In the genomic region with DNA sequence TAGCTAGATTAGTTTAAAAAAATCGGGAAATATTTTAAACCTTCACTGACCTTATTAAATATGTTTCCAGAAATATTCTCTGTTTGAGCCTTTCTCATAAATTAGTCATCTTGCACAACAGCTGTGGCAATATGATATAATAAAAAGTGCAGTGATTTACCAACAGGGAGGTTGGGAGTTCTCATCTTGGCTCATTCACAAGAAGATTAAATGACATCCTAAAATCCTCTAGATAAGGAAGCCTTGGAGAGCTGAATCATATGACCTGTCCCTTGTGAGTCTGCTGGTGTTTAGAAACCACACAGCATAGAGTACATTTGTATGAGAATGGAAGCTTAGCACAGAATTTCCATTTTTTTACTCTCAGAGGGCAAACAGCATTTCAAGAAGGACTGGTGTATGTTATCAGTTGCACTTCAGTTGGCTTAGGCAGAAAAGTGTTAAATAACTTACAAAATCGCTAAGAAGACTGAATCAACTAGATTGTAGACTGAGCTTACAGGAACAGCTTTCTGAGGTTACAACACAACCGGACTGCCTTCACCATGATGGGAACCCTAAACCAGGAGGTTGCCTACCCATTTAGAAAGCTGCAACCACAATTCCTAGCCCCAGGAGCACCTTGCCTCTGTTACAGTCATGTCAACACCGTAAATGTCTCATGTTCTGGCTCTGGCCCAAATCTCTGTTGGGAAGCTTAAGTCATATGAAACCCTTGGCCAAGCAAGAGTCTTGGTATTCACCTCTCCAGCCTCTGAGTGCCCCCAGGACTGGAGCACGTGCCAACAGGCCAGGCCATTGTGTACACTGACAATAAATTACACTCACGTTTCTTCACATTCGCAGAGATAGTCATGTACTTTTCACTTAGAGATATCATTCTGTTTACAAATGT, we compare ENCODE assay signal across 15 mouse cellular contexts.
A peak's percentile ranks its signal among the peaks of the same experiment; 100 is the strongest.
DNase-seq lines count a peak whose midpoint lies in the region; ATAC-seq and TF ChIP-seq lines count a peak whose summit lies in the region.
"Had no signal": no experiment of that assay in that cellular context is flagged by ENCODE, and none has a peak within 500 bp of the region (broad histone marks: within the 10 kb centered on the region; RNA-seq: fewer than 3 reads in every experiment).

No protein-coding gene starts in this region.

- H3K36me3 ChIP-seq in MEL (ENCODE audit: control insufficient read depth in 1 of 2, insufficient read depth in 2 of 2, low read length in 2 of 2): peaks cover 0 to 24% of the 10 kb centered on the region in 2 experiments; a peak in 2 of 4 replicates
- no peaks in the 10 kb centered on the region for H3K36me3 ChIP-seq in lung, embryonic 14.5 days (ENCODE audit: insufficient read depth)

- ATAC-seq in lung, embryonic 14.5 days (ENCODE audit: insufficient read depth): no peak
- ATAC-seq: intestine, postnatal 0 days had no signal

- no peak overlapping the region for H3K4me3 ChIP-seq in gastrocnemius, adult 2 months
- H3K4me3 ChIP-seq in MEL (ENCODE audit: control insufficient read depth in 1 of 2, insufficient read depth in 1 of 2, low read depth in 2 of 2, low read length in 2 of 2): no peak overlapping the region
- H3K4me3 ChIP-seq in embryonic fibroblast, embryonic 13.5 days (ENCODE audit: insufficient read depth, low read length): no peak overlapping the region
- no peak overlapping the region for H3K4me3 ChIP-seq in lung, embryonic 14.5 days (ENCODE audit: low read depth, low read length)
- no peak overlapping the region for H3K4me3 ChIP-seq in left cerebral cortex, adult 2 months
- H3K4me3 ChIP-seq: megakaryocyte, embryonic 14.5 days; neural tube, embryonic 12.5 days had no signal

- no peak overlapping the region for H3K9ac ChIP-seq in MEL (ENCODE audit: control insufficient read depth, low read depth, low read length, poor library complexity, severe bottlenecking)
- H3K9ac ChIP-seq in lung, embryonic 14.5 days: no peak overlapping the region
- H3K9ac ChIP-seq: neural tube, embryonic 12.5 days had no signal

- no peaks in the 10 kb centered on the region for H3K9me3 ChIP-seq in MEL (replicated peaks; ENCODE audit: insufficient read depth, low read length)
- H3K9me3 ChIP-seq in lung, embryonic 14.5 days (ENCODE audit: low read depth, low read length): no peaks in the 10 kb centered on the region
- H3K9me3 ChIP-seq: megakaryocyte, embryonic 14.5 days; neural tube, embryonic 12.5 days had no signal

- DNase-seq in gastrocnemius, adult 2 months: no peak
- no peak for DNase-seq in gastrocnemius, postnatal 10 days
- peak; percentile 28 for DNase-seq in MEL (ENCODE audit: low read depth, low spot score)
- DNase-seq in lung, embryonic 14.5 days: peak; percentile 4
- DNase-seq in left cerebral cortex, adult 2 months (ENCODE audit: extremely low spot score in 1 of 2, low spot score in 2 of 2): no peak
- no peak for DNase-seq in embryo, embryonic 10.5 days (ENCODE audit: low spot score)
- DNase-seq in left cerebral cortex, postnatal 25 days (ENCODE audit: low spot score in 2 of 2): no peak
- DNase-seq: embryo, embryonic 11 days; left cerebral cortex, postnatal 4 days; right cerebral cortex, postnatal 25 days; thymus, adult 2 months had no signal

- peaks cover 0 to 27% of the 10 kb centered on the region in 2 experiments; a peak in 3 of 4 replicates for H3K4me1 ChIP-seq in MEL (ENCODE audit: control insufficient read depth in 1 of 2, insufficient read depth in 2 of 2, low read length in 2 of 2)
- peaks cover 21% of the 10 kb centered on the region for H3K4me1 ChIP-seq in embryonic fibroblast, embryonic 13.5 days (ENCODE audit: control insufficient read depth, insufficient read depth, low read length)
- H3K4me1 ChIP-seq in lung, embryonic 14.5 days (ENCODE audit: insufficient read depth): 0 out of 2 replicates have a peak, but pooled peaks cover 2% of the 10 kb centered on the region
- H3K4me1 ChIP-seq: neural tube, embryonic 12.5 days had no signal

- WGBS in lung, embryonic 14.5 days: 71% methylated on average over 7 of the region's 7 CpGs

- no peak overlapping the region for H3K4me2 ChIP-seq in lung, embryonic 14.5 days
- H3K4me2 ChIP-seq: neural tube, embryonic 12.5 days had no signal

- H3K27me3 ChIP-seq in MEL (ENCODE audit: control insufficient read depth in 1 of 2, insufficient read depth in 2 of 2, low read length in 2 of 2): no peaks in the 10 kb centered on the region
- no peaks in the 10 kb centered on the region for H3K27me3 ChIP-seq in lung, embryonic 14.5 days (ENCODE audit: insufficient read depth, low read length)
- H3K27me3 ChIP-seq: megakaryocyte, embryonic 14.5 days; neural tube, embryonic 12.5 days had no signal

- TF ChIP-seq RAD21 in MEL (IDR thresholded peaks at IDR 0.05; ENCODE audit: low read depth, low read length): no peak

- no peak for TF ChIP-seq POLR2A in MEL (IDR thresholded peaks at IDR 0.05; ENCODE audit: control insufficient read depth in 1 of 2, insufficient read depth in 1 of 2, low read depth in 1 of 2, low read length in 2 of 2, poor library complexity in 1 of 2)
- no peak for TF ChIP-seq POLR2A in embryonic fibroblast, embryonic 13.5 days (IDR thresholded peaks at IDR 0.05; ENCODE audit: low read depth, low read length)

- 0 out of 2 replicates have a peak overlapping the region, but pooled peaks have one; percentile 41 for H3K27ac ChIP-seq in gastrocnemius, adult 2 months
- no peak overlapping the region for H3K27ac ChIP-seq in MEL (ENCODE audit: control insufficient read depth, low read depth, low read length)
- peak overlapping the region; percentile 63 for H3K27ac ChIP-seq in embryonic fibroblast, embryonic 13.5 days (ENCODE audit: insufficient read depth, low read length)
- H3K27ac ChIP-seq in lung, embryonic 14.5 days (ENCODE audit: low read depth): no peak overlapping the region
- H3K27ac ChIP-seq in left cerebral cortex, adult 2 months: no peak overlapping the region
- H3K27ac ChIP-seq: neural tube, embryonic 12.5 days had no signal

- no peaks in the 10 kb centered on the region for H3K79me2 ChIP-seq in MEL (ENCODE audit: control insufficient read depth, insufficient read depth, low read length, poor library complexity)

- no peak for TF ChIP-seq CTCF in gastrocnemius, adult 2 months (IDR thresholded peaks at IDR 0.05)
- TF ChIP-seq CTCF in MEL (IDR thresholded peaks at IDR 0.05 in 2 of 3, conservative IDR thresholded peaks at IDR 0.05 in 1 of 3; ENCODE audit: control insufficient read depth in 1 of 3, insufficient read depth in 1 of 3, low read depth in 2 of 3, low read length in 3 of 3, poor library complexity in 1 of 3, severe bottlenecking in 1 of 3): no peak
- TF ChIP-seq CTCF in embryonic fibroblast, embryonic 13.5 days (IDR thresholded peaks at IDR 0.05; ENCODE audit: borderline replicate concordance, insufficient read depth, low read length): no peak
- no peak for TF ChIP-seq CTCF in lung, embryonic 14.5 days (IDR thresholded peaks at IDR 0.05; ENCODE audit: low read depth)
- no peak for TF ChIP-seq CTCF in left cerebral cortex, adult 2 months (IDR thresholded peaks at IDR 0.05)

- TF ChIP-seq EP300 in MEL (IDR thresholded peaks at IDR 0.05; ENCODE audit: low read depth in 1 of 2, low read length in 2 of 2): peak; percentile 39 to 55; a peak in 3 of 4 replicates

- intact Hi-C loops in gastrocnemius, adult 2 months (cut with DNase I): no loop called here
- intact Hi-C loops in left cerebral cortex, adult 2 months (cut with DNase I): no loop called here
- intact Hi-C loops in left cerebral cortex, postnatal 25 days (cut with DNase I): no loop called here

TF ChIP-seq in MEL, 35 proteins besides CTCF, POLR2A, EP300 and RAD21 (continues in another document):
- TF ChIP-seq JUND (IDR thresholded peaks at IDR 0.05; ENCODE audit: low read depth, low read length) (no peak), SMC3 (IDR thresholded peaks at IDR 0.05; ENCODE audit: low read depth, low read length) (no peak), MXI1 (IDR thresholded peaks at IDR 0.05; ENCODE audit: low read depth, low read length) (no peak), NRF1 (IDR thresholded peaks at IDR 0.05; ENCODE audit: insufficient read depth, low read depth, low read length, poor library complexity, severe bottlenecking) (no peak), POLR2AphosphoS5 (IDR thresholded peaks at IDR 0.05; ENCODE audit: borderline replicate concordance, low read depth, low read length) (no peak), E2F4 (IDR thresholded peaks at IDR 0.05; ENCODE audit: borderline replicate concordance, low read depth, low read length) (no peak), HCFC1 (IDR thresholded peaks at IDR 0.05; ENCODE audit: low read depth, low read length) (no peak), MAZ (IDR thresholded peaks at IDR 0.05; ENCODE audit: low read depth, low read length) (no peak), ZKSCAN1 (IDR thresholded peaks at IDR 0.05; ENCODE audit: low read depth, low read length) (no peak), BHLHE40 (IDR thresholded peaks at IDR 0.05; ENCODE audit: borderline replicate concordance, low read depth, low read length) (no peak), ETS1 (IDR thresholded peaks at IDR 0.05; ENCODE audit: low read depth, low read length) (peak; percentile 55; the same call in 1 of the 2 replicates), SIN3A (IDR thresholded peaks at IDR 0.05; ENCODE audit: low read length) (peak; percentile 26; the same call in 1 of the 2 replicates), MAX (IDR thresholded peaks at IDR 0.05; ENCODE audit: low read length) (no peak), GABPA (IDR thresholded peaks at IDR 0.05; ENCODE audit: low read depth, low read length) (no peak), USF1 (IDR thresholded peaks at IDR 0.05; ENCODE audit: low read depth, low read length) (peak; percentile 14; the same call in 1 of the 2 replicates), KAT2A (conservative IDR thresholded peaks at IDR 0.05; ENCODE audit: low read depth, low read length) (no peak), MYB (IDR thresholded peaks at IDR 0.05; ENCODE audit: low read depth, low read length) (no peak), MYC (IDR thresholded peaks at IDR 0.05; ENCODE audit: low read depth, low read length) (no peak), ELF1 (IDR thresholded peaks at IDR 0.05; ENCODE audit: low read depth, low read length) (no peak), ZC3H11A (IDR thresholded peaks at IDR 0.05; ENCODE audit: low read depth, low read length) (no peak), TCF12 (IDR thresholded peaks at IDR 0.05; ENCODE audit: low read depth, low read length) (0 out of 2 replicates have a peak, but pooled peaks have one; percentile 46), CHD1 (IDR thresholded peaks at IDR 0.05; ENCODE audit: low read depth, low read length) (no peak), GATA1 (IDR thresholded peaks at IDR 0.05; ENCODE audit: low read depth, low read length) (no peak), RCOR1 (IDR thresholded peaks at IDR 0.05; ENCODE audit: low read depth, low read length) (peak; percentile 91), UBTF (IDR thresholded peaks at IDR 0.05; ENCODE audit: borderline replicate concordance, insufficient read depth, low read depth, low read length) (no peak), TAL1 (IDR thresholded peaks at IDR 0.05; ENCODE audit: low read length) (no peak; the same call in 1 of the 2 replicates), CHD2 (IDR thresholded peaks at IDR 0.05; ENCODE audit: low read length) (no peak)

Comparison
In these comparisons a context has a peak if more than half of its experiments do, and no peak if none do; other contexts are left out.
1. DNase-seq: peak in MEL (single experiment) and lung, embryonic 14.5 days (single experiment); none in gastrocnemius, adult 2 months (single experiment), gastrocnemius, postnatal 10 days (single experiment), left cerebral cortex, adult 2 months (0 of 2), embryo, embryonic 10.5 days (single experiment) and left cerebral cortex, postnatal 25 days (0 of 2).
2. H3K27ac ChIP-seq: peak in gastrocnemius, adult 2 months (single experiment) and embryonic fibroblast, embryonic 13.5 days (single experiment); none in MEL (single experiment), lung, embryonic 14.5 days (single experiment) and left cerebral cortex, adult 2 months (single experiment).